Mouse (Mus musculus) kidney, adult 18-20 months (tissue): ENCODE measurements around the gene Fam186b.
"Not testable (repeated sequence)": the region's sequence is repeated elsewhere in the genome, so short reads cannot be mapped to it uniquely, and the experiment has no call there.

Source experiments
- DNase-seq: peaks from one replicate; pipeline ENCODE4 v3.0.0; 2021

Gene Fam186b

DNA sequence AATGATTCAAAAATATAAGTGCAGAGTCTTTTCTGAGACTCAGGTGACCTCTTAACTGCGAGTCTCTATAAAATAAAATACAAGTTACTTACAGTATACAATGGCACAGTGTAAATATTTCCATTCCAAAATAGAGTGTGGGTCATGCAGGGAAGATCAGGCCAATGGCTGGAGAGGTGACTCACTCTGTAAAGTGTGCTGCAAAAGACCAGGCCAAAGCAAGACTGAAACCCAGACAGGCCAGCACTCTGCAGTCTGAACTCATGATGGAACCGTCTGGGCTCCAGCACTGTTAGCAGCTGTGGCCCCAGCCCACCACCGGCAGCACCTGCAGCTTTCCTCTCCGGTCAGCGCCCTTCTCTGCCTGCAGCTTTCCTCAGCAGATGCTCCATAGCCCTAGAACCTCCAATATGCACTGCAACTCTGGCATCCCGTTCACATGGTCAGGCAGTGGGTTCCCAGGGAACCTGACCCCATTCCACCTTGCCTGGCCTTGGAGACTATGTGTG, 40.4 kb downstream of the Fam186b start:
- no peak for DNase-seq

DNA sequence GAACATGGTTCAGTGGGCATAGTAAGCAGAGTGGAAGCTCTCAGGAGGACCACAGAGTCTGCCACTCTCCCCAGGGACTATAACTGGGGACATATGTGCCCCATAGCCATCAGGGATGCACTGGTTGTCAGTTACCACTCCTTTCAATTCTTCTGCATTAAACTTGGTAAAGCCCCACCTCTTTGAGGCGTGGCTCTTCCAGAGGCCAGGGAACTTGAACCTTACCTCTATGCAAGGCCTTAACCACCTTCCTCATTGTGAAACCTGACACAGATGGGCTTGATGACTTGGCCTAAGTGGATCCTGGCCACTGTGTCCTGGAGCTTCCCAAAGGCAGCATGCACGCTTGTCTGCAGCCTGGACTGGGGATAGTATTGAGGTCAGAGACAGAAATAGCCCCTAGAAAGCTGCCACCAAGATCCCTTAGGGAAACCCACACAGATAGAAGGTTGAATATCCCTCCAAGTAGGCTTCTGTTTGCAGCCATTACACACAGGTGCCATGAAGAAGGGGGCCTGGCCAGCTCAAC, 41.1 kb downstream of the Fam186b start:
- no peak for DNase-seq

DNA sequence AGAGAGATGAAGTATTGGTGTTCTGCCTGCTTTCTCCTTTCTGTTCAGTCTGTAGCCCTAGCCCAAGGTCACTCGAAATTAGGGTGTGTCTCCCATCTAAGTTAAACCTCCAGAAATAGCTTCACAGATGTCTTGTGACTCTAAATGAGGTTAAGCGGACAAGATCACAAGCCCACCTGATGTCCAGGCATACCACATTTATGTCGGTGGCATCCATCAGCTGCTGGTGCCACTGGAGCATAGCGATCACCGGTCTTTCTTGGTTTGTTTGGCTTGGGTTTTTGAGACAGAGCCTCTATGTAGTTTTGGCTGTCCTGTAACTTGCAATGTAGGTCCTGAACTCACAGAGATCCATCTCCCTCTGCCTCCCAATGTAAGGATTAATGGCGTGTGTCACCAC, 41.9 kb downstream of the Fam186b start:
- DNase-seq: no peak

DNA sequence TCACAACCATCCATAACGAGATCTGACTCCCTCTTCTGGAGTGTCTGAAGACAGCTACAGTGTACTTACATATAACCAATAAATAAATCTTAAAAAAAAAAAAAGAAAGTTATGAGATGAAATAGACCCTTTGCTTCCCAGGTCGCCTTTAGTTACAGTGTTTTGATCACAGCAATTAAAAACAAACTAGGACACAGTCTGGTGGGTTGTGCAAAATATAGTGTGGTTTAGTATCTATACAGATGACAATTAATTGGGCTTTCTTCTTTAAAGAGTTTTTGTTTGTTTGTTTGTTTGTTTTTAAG, 42.6 kb downstream of the Fam186b start:
- not testable (repeated sequence) for DNase-seq

DNA sequence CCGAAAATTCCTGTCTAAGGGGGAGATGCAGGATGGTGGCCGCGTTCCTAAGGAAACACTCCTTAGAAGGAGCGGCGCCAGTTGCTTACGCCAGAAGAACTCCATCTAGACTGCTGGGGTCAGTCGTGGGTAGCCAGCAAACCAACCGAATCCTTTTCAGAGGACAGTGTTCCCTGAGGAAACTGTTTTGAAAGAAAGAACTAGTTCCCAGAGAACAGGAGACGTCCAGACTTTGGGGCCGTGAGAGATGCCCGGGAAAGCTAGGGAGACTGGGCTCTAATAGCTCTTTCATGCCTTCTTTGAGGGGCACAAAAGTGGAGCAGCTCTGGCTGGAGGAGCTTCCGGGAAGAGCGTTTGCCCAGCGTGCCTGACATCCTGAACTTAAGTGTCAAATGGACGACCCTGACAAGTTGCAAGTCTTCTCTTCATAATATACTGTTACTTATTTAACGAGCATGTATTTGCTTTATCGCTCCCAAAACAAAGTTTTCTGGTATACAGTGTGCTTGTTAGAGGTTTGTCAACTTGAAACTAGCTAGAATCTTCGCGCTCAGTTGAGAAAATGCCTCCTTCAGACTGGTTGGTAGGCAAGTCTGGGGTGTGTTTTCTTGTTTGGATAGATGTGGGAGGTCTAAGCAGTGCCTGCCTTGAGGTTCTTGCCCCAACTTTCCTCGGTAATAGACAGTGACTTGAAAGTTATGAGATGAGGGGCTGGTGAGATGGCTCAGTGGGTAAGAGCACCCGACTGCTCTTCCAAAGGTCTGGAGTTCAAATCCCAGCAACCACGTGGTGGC, 43.1 kb downstream of the Fam186b start:
- no peak for DNase-seq

DNA sequence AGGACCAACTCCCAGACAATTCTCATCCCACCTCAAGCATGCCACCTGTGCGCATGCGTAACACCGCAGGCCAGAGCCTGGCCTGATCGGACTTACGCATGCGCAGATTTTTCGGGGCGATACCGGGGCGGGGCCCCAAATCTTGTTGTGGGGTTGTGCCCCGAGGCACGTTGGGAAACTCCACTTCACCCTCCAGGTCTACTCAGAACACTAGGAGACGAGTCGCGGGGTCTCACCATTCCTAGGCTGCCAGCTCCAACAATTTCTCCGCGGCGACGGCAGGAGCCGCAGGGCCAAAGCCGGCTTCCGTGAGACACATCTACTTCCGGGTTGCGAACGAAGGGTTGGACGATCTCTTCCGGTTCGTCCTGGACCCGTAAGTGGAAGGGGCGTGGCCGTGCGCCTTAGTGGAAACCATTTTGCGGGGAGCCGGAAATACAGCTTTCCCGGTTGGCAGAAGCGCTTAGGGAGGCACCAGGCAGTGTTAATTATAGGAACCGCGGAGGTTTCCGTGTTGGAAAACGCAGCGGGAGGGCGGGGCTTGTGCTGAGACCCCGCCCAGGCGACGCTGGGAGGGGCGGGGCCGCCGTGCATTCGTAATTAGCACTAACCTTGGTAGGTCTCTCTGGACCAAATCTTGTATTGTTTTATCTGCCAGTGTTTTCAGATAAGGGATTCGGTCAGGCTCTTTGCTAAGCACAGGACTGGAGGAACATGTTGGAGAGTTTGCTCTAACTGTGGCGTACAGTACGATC, 43.9 kb downstream of the Fam186b start, which contains the start of gene Mcrs1:
Mcrs1 (minus strand) TSS at position 336 of the 755 bp plus-strand sequence.
- DNase-seq: peak; percentile 98

DNA sequence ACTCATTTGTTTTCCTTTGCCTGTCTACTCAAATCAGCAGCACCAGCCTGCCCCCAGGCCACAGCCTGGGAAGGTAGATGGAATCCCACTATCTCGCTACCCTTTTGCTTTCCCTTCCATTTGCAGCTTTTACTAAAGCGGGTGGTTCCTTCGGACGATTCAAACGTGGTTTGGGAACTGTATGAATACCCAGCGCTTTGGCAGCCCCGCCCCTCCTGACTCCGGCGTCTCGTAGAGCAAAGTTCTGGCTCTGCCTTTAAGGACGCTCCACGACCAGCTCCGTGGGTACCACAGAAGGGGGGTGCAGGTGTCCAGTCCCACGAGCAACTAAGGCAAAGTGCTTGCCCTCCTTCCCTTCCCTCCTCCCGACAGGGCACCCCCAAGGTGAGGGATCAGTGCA, 44.6 kb downstream of the Fam186b start:
- peak; percentile 43 for DNase-seq

DNA sequence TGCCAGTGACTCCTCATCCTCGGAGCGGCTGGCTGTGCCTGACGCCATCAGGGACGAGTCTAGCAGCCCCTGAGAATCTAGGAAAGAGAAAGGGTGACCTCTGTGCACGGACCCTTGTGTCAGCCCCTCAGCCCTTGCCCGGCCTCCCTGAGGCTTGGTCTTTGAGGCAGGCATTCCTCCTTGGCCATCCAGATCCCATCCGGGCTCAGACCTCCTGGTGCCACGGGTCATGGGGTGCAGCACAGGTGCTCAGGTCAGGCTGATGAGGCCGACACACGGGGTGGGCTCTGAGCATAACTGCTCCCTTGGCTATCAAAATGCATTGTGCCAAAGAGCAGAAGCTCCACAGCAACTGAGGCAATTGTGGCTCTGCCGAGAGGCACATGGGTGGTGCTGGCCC, 45.8 kb downstream of the Fam186b start:
- no peak for DNase-seq

DNA sequence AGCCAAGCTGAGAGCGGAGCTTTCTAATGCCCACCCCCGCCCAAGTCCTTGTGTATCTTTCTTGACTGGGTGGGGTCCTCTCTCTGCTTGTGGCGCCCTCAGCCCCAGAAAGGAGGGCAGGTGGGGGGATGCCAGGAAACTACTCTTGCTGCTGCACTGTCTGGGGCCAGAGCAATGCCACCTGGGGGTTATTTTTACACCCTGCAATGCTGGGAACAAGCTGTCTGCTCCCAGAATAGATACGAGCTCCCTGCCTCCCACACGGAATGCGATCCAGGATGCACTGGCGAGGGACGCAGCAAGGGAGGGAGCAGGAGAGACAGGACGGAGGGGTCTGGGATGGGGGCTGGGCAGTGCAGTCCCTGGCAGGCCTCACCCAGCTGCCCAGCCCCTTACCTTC, 46.7 kb downstream of the Fam186b start:
- no peak for DNase-seq

DNA sequence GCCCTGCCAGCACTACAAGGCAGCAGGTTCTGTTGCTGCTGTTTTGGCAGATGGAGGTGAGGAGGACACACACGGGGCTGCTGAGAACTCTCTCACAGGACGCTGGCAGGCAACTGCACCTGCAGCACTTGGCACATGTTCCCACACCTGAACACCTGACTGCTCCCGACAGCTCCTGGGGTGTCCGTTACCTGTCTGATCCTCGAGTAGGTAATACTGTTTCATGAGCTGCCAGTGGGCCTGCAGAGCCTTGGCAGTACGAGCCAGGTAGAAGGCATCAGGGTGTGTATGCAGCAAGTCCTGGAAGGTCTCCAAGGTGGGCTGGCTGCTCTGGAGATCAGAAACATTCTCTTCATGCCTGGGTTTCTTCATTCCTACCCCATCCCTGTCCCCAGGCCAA, 49.0 kb downstream of the Fam186b start:
- not testable (repeated sequence) for DNase-seq

DNA sequence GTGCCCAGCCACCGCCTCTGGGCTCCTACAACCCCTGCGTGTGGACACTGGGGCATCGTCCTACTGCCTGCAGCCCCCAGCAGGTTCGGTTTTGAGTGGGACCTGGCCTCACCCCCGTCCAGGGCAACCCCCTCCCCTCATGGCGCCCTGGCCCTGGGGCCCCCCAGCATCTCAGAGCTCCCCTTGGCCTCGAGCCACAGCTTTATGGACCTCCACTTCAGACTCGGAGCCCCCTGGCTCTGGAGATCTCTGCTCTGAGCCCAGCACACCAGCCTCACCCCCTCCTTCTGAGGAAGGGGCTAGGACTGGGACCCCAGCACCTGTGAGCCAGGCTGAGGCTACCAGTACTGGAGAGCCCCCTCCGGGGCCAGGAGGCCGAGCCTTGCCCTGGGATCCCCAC, 53.6 kb downstream of the Fam186b start:
- no peak for DNase-seq

DNA sequence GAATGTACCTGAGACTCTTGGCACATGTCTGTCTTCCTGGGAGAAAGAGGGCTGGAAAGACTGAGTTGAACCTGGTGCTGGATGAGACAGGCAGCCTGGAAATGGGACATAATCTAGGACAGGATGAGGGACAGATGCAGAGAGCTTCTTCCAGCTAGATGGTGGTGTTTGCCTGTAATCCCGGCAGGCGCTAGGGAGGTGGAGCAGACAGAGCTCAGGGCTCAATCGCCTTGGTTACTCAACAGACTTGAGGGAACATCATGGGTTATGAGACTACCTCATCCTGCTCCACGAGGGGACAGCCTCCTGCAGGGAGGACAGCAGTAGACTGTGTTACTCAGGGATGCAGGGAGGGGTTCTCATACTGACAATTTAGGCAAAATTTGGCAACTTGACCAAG, 54.4 kb downstream of the Fam186b start:
- DNase-seq: no peak

DNA sequence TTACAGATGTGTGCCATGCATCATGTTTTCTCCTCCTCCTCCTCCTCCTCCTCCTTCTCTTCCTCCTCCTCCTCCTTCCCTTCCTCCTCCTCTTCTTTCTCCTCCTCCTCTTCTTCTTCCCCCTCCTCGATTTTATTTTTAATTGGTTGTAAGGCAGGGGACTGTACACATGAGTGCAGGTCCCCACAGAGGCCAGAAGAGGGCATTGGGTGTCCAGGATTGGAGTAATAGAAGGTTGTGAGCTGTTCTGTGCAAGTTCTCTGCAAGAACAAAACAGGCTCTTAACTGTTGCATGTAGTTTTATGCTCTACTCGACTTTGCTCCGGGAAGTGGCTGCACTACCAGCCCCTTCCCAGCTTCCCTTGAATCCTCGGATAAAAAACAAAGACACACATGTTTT, 55.6 kb downstream of the Fam186b start:
- DNase-seq: no peak

DNA sequence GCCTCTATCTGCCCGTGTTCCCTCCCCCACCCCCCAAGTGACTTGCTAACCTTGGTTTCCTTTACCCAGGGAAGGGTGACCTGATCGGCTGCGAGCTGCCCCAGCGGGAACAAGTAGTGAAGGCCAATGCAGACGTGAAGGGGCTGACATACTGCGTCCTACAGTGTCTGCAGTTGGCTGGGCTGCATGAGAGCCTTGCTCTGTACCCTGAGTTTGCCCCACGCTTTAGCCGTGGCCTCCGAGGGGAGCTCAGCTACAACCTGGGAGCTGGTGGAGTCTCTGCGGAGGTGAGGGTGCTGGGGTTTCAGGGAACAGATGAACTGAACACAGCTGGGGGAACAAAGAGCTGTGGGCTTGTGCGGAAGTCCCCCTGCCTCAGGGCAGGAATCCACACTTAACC, 57.7 kb downstream of the Fam186b start:
- DNase-seq: no peak

DNA sequence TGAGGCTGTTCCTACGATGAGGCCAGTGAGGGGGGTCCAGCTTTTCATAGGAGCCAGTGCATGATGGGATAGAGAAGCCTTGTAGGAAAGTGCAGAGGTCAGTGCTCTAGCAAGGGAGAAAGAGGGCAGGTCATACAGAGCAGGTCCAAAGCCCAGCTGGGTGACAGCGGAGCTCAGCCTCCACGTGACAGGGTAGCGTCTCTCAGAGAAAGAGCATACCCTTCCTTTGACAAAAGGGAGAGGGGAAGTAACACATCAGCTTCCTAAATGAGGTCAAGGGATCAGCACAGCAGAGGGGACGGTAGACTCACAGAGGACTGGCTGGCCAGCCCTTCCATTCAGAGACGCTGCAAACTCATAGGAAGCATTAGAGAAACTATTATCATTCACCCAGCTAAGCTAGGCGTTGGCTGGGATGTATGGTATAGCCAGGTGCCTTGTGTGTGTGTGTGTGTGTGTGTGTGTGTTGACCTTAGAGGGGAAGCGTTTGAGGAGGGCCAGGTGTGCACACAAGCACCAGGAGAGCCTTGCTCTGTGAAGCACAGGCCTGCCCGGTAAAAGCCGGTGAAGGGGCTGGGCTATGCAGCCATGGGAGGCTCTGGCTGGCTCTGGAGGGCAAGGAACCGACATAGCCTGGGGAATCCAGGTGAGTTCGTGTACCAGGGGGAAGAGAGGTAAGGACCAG, 61.2 kb downstream of the Fam186b start:
- DNase-seq: no peak

DNA sequence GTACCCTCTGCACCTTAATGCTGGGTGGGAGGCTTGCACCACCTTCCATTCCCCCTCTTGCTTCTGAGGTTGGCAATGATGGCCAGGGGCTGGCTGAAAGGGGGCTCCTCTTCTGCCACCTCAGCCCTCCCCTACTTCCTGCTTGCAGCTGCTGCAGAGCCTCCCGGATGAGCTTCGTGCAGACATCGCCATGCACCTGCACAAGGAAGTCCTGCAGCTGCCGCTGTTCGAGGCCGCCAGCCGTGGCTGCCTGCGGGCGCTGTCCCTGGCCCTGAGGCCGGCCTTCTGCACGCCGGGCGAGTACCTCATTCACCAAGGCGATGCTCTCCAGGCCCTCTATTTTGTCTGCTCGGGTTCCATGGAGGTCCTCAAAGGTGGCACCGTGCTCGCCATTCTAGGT, 62.0 kb downstream of the Fam186b start:
- no peak for DNase-seq

DNA sequence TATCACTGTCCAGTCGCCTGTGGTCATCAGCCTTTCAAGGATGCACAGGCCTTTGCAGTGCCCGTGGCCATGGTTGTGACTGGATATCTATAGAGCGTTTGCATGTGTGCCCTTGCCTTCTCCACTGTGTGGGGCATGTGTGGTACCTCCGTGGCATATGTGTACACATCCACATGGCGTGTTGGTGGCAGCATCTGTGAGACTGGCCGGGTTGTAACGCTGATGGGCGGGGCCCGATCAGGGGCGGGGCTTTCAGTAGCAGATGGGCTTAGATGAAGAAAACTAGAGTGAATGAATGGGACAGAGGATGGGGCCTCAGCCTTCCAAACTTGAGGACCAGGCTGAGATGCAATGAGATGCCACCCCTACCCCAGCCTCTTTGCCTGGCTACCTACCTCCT, 63.7 kb downstream of the Fam186b start:
- DNase-seq: no peak

DNA sequence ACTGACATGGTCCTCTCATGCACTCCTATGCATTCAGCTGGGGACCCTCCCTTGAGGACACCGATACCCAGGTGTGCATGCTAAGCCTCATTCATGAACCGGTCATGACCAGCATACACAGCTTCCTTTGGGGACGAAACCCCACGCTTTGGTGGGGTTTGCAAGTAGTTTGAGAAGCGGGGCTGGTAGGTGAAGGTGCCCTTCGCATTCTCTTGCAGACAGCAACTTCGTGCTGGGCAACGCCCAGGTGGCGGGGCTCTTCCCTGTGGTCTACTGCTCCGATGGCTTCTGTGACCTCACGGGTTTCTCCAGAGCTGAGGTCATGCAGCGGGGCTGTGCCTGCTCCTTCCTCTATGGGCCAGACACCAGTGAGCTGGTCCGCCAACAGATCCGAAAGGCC, 69.6 kb downstream of the Fam186b start:
- no peak for DNase-seq

DNA sequence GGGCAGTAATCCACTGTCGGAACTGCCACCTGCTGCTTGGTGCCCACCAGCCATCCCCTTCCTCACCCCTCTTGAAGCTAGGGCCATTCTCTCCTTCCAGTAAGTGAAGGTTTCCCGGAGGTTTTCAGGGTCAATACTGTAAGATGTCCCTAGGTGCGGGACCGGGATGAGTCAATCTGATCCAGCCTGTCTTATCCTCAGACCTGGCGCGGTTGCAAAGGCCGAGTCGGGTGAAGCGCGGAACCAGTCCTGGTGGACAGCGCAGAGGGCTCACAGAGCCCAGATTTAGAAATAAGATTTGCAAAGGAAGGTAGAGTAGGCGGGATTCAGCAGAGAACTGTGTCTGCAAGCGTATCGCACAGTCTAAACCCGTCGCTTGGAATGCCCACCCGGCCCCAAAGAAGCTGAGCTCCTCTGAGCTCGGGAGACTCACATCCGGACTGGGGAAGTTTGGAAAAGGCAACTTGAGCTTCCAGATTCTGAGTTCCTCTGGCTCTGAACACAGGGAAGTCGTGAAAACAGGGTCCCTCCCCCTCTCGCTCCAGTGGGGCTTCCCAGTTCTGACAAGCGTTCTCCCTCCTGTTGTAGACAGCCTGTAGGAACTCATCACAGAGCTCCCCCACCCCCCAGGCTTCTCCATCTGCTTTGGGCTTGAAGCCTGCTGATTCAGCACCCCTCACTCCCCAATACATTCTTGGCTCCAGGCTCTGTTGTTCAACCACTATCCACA, 70.4 kb downstream of the Fam186b start:
- DNase-seq: no peak

DNA sequence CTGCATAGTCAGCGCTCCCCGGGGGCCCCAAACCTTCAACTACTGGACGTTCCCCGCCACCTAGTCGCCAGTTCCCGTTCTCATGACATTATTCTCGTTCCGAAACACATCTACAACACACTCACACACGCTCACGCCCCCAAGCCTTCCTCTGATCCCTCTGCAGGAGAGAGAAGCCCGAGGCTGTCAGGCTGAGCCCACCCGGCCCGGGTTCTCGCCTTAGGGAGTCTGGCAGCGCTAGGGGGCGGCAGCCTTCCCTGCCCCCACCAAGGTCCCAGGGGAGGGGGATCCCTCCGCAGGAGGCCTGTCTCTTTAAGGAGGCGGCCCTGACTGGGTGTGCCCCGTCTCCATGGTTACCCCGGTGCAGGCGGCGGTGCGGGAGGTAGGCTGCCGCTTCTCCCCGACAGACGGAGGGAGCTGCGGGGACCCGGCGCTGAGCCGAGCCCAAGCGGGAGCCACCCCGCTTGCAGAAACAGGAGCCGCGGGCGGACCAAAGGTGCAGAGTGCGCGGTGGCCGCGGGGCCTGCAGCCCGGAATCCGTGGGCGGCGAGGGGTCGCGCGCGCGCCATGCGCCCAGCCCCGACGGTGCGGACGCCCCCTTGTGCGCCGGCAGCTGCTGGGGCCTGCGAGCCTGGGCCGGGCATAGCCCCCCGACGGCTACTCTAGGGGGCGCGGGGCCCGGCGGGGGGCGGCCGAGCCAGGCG, 71.3 kb downstream of the Fam186b start, which contains the start of gene Kcnh3:
Kcnh3 (plus strand) TSS at position 654 of the 704 bp plus-strand sequence.
- DNase-seq: peak; percentile 48

DNA sequence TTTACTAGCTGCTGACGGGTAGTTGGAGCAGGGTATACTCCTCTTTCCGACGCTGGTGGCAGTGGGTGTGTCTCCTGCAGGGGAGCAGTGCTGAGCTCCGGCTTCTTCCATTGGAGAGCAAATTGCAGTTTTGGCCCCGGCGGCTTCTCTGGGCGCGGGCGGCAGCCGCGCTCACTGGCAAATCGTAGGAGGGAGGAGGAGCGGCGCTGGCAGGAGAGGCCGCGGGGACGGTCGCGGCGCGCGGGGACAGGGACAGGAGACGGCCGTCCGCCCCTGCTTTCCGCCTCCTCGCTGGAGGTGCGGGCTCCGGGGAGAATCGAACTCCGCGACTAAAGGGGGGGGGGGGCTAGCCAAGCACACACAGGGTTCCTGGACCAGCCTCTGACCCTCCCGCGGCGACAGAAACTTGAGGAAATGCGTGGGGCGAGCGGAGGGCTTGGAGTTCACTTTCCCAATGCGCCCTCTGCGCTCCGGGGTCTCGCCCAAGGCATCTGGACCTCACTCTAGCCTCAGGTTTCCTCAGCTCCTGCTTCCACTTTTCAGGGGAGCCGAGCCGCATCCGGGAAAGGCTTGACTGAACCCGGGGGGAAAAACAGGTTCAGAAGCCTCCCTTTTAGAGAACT, 72.0 kb downstream of the Fam186b start:
- peak; percentile 43 for DNase-seq
